Mouse (Mus musculus) spleen, adult 2 months (tissue): ENCODE measurements at regions not wholly inside any gene's neighbourhood (a gene's known extent, or its start where the extent isn't known, plus 50 kb on each side); places are given as distances from the start of the nearest gene placed in this dataset.

Experiments used
- CTCF ChIP-seq: fragments of 200-500 bp; IDR thresholded peaks from 2 replicates; pipeline ENCODE4 v1.5.1; 2011; ENCODE audit warnings: mild to moderate bottlenecking, inconsistent platforms; ENCODE audit not compliant: insufficient read depth, insufficient read length, insufficient replicate concordance; ENCODE audit errors: extremely low read depth
- POLR2A ChIP-seq: fragments of 200-500 bp; IDR thresholded peaks from 2 replicates; pipeline ENCODE4 v1.6.1; 2011; ENCODE audit warnings: low read depth, low read length, inconsistent platforms

- TF ChIP-seq POLR2A (no peak), CTCF (no peak)
Measured at GRCm38 (mm10) chr9:23012130-23012529, 210.7 kb upstream of the Bmper start.
